Mouse (Mus musculus): ENCODE data around the gene Gm10271. TPM values are rescaled to one million over a fixed set of nuclear protein-coding genes. Genes with fewer than 3 reads are reported as not detected.

Gm10271 gene
- total RNA-seq, 2 experiments from 2014 or later = not detected

Other genes with a start within 250 kb of the Gm10271 start
- gene Myrfl, start 75.7 kb downstream of the Gm10271 start, total RNA-seq (2021) = under 1 TPM; 0.42 to 0.54 TPM
- gene Rab3ip, start 21.8 kb downstream of the Gm10271 start, total RNA-seq (2021) = 10 to 100 TPM; 17.9 to 18.7 TPM
- gene Best3, start 13.7 kb upstream of the Gm10271 start, total RNA-seq (2021) = 1 to 10 TPM; 5.6 to 7.6 TPM
- gene Lrrc10, start 72.7 kb upstream of the Gm10271 start, total RNA-seq (2021) = not detected
- 100 to 1,000 TPM; 172 to 175 TPM for gene Cct2, start 91.2 kb upstream of the Gm10271 start, total RNA-seq (2021)
- 10 to 100 TPM; 11.3 to 15.0 TPM for gene Frs2, start 175.9 kb upstream of the Gm10271 start, total RNA-seq (2021)

Measured in gastrocnemius, postnatal 10 days (tissue).